Mouse (Mus musculus) heart, embryonic 12.5 days (tissue): ENCODE measurements around the gene Lmbrd2. TPM values are rescaled to one million over a fixed set of nuclear protein-coding genes. Genes with fewer than 3 reads are reported as not detected.
"Not testable (repeated sequence)": the region's sequence is repeated elsewhere in the genome, so short reads cannot be mapped to it uniquely, and the experiment has no call there.

Source experiments
- ATAC-seq: fragments of 200-750 bp; cut with Nextera tagmentation; 2 replicates; pipeline ENCODE4 v1.8.0; 2017; ENCODE audit warnings: moderate TSS enrichment, moderate library complexity; ENCODE audit not compliant: insufficient number of reproducible peaks, low FRiP score
- H3K27ac ChIP-seq: fragments of 300-500 bp; sonication (generic); 2 replicates; pipeline ENCODE4 v1.5.1; 2016; ENCODE audit warnings: mild to moderate bottlenecking, moderate library complexity; ENCODE audit not compliant: poor library complexity, severe bottlenecking
- H3K27me3 ChIP-seq: fragments of 300-500 bp; sonication (generic); replicated peaks from 2 replicates; pipeline ENCODE4 v1.6.1; 2016; ENCODE audit warnings: mild to moderate bottlenecking, moderate library complexity
- H3K36me3 ChIP-seq: fragments of 300-500 bp; sonication (generic); 2 replicates; pipeline ENCODE4 v1.6.1; 2016; ENCODE audit warnings: mild to moderate bottlenecking, moderate library complexity
- H3K4me1 ChIP-seq: fragments of 300-500 bp; sonication (generic); replicated peaks from 2 replicates; pipeline ENCODE4 v1.6.1; 2016; ENCODE audit warnings: mild to moderate bottlenecking
- H3K4me2 ChIP-seq: fragments of 300-500 bp; sonication (generic); 2 replicates; pipeline ENCODE4 v1.6.1; 2016; ENCODE audit warnings: mild to moderate bottlenecking, moderate library complexity
- H3K4me3 ChIP-seq: fragments of 300-500 bp; sonication (generic); 2 replicates; pipeline ENCODE4 v1.5.1; 2016; ENCODE audit warnings: mild to moderate bottlenecking
- H3K9ac ChIP-seq: fragments of 300-500 bp; sonication (generic); 2 replicates; pipeline ENCODE4 v1.6.1; 2016; ENCODE audit warnings: mild to moderate bottlenecking, moderate library complexity
- H3K9me3 ChIP-seq: fragments of 300-500 bp; sonication (generic); replicated peaks from 2 replicates; pipeline ENCODE4 v1.6.1; 2016; ENCODE audit warnings: mild to moderate bottlenecking, moderate library complexity
- WGBS: fragments of 180-500 bp; shearing (Covaris S2); methylation state at CpG from one replicate; pipeline ENCODE4 v1.1.7; 2016; 5-methylcytosine and 5-hydroxymethylcytosine counted together
- polyA plus RNA-seq: library from polyadenylated mRNA; unstranded; fragments of >200 nt; fragmentation: Nextera tagmentation; extraction: Ambion mirVana; gene quantifications from 2 replicates; pipeline ENCODE4 v1.2.1, GENCODE M21; 2016

Lmbrd2 gene
- polyA plus RNA-seq, 1 experiment from 2014 or later: 2.1 TPM

DNA sequence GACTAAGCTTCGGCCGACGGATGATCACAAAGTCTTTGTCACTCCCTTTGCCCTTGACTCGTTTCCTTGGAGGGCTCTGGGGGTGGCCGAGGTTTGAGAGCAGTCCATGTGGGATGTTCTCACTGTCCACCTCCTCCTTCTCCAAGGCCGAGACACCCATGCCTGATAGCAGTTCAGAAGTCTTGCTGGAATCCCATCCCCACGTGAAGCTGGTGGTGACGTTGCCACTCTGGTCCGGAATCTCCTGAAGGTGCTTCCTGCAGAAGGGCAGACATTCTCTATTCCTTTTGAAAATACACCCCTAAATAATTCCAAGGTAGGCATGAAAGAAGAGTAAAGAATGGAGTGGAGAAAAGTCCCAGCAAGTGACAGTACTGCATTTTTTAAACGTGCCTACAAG, 903 bp upstream of the Lmbrd2 start:
- Histone ChIP-seq H3K27ac (peak overlapping the region; percentile 77; the same call in 1 of the 2 replicates), H3K4me1 (peaks cover 24% of the 10 kb centered on the region), H3K27me3 (no peaks in the 10 kb centered on the region), H3K4me3 (peak overlapping the region; percentile 74), H3K9me3 (no peaks in the 10 kb centered on the region), H3K4me2 (peak overlapping the region; percentile 76), H3K36me3 (peaks cover 38% of the 10 kb centered on the region), H3K9ac (peak overlapping the region; percentile 78)
- ATAC-seq: no peak
- WGBS: 20% methylated on average over 10 of the region's 10 CpGs

GRCm38 (mm10) chr15:9140684-9141171, 378 bp downstream of the Lmbrd2 start:
- peak; percentile 75 for ATAC-seq
- peaks cover 19% of the 10 kb centered on the region for H3K4me1 ChIP-seq
- H3K36me3 ChIP-seq: peaks cover 31% of the 10 kb centered on the region
- peak overlapping the region; percentile 78 for H3K9ac ChIP-seq
- under 1% methylated on average over 35 of the region's 37 CpGs for WGBS
- H3K27ac ChIP-seq: peak overlapping the region; percentile 69
- peak overlapping the region; percentile 74 for H3K4me3 ChIP-seq
- no peaks in the 10 kb centered on the region for H3K27me3 ChIP-seq
- H3K9me3 ChIP-seq: no peaks in the 10 kb centered on the region
- H3K4me2 ChIP-seq: peak overlapping the region; percentile 76

DNA sequence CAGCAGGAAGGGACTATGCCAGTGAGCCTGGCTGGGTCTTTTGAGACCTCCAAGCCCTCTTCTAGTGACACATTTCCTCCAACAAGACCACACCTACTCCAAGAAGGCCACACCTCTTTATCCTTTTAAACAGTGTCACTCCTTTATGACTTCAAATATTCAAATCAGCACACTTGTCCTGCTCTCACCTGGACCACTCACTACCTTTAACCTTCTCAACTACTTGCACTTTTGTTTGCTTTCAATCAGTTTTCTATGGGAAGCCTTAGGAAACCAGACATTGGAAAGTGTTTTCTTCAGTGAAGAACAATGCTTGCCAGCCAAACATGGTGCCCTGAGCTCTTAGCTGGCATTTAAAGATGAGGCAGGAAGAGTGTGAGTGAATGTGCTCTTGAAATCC, 15.0 kb downstream of the Lmbrd2 start, which contains the start of gene Skp2:
Gene Skp2 (minus strand): TSS at position 101 of the 400 bp plus-strand sequence.
- no peaks in the 10 kb centered on the region for H3K27me3 ChIP-seq
- H3K4me1 ChIP-seq: no peaks in the 10 kb centered on the region
- H3K27ac ChIP-seq: no peak within 1 kb of the TSS
- H3K4me3 ChIP-seq: no peak within 1 kb of the TSS
- H3K36me3 ChIP-seq: peaks cover 39% of the 10 kb centered on the region
- no peak within 1 kb of the TSS for H3K4me2 ChIP-seq
- no peaks in the 10 kb centered on the region for H3K9me3 ChIP-seq
- ATAC-seq: no peak
- H3K9ac ChIP-seq: no peak within 1 kb of the TSS

DNA sequence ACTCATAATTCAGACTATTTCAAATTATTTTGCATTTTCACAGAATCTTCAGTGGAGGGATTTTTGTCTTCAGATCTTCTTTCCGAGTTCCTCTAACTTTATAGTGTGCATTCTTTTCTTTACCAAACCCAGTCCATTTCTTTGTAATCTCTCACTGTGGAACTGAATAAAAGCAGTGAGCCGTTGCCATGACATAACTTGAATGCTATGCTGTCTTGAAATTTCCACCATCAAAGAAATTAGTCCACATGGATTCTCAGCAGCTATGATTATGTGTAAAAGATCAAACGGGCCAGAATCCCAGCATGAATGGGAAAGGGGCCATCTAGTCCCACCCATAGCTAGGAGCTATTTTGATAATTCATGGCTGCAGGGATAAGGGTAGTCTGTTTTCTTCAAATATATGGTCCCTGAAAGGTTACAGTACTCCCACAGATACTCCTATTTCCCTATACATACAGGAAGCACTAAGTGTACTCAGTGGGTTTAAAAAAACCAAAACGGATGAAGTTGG, 22.3 kb downstream of the Lmbrd2 start:
- no peak for ATAC-seq
- Histone ChIP-seq H3K9me3 (no peaks in the 10 kb centered on the region), H3K4me1 (no peaks in the 10 kb centered on the region), H3K27me3 (no peaks in the 10 kb centered on the region), H3K36me3 (peaks cover 36% of the 10 kb centered on the region), H3K9ac (no peak overlapping the region), H3K4me2 (no peak overlapping the region), H3K4me3 (no peak overlapping the region), H3K27ac (no peak overlapping the region)
- WGBS: 79% methylated on average over 4 of the region's 4 CpGs

- Histone ChIP-seq H3K9ac (no peak overlapping the region), H3K4me2 (no peak overlapping the region), H3K27ac (no peak overlapping the region), H3K27me3 (no peaks in the 10 kb centered on the region), H3K4me3 (no peak overlapping the region), H3K36me3 (peaks cover 47% of the 10 kb centered on the region), H3K4me1 (no peaks in the 10 kb centered on the region), H3K9me3 (no peaks in the 10 kb centered on the region)
- ATAC-seq: no peak
- 63% methylated on average over 6 of the region's 6 CpGs for WGBS
These were observed 23.8 kb downstream of the Lmbrd2 start for GRCm38 (mm10) chr15:9164125-9164524.

- H3K9me3 ChIP-seq: no peaks in the 10 kb centered on the region
- H3K36me3 ChIP-seq: peaks cover 23% of the 10 kb centered on the region
- H3K27ac ChIP-seq: no peak overlapping the region
- ATAC-seq: no peak
- no peaks in the 10 kb centered on the region for H3K4me1 ChIP-seq
- no peaks in the 10 kb centered on the region for H3K27me3 ChIP-seq
- H3K9ac ChIP-seq: no peak overlapping the region
- H3K4me2 ChIP-seq: no peak overlapping the region
- no peak overlapping the region for H3K4me3 ChIP-seq
- 87% methylated on average over 3 of the region's 3 CpGs for WGBS
These were observed 36.7 kb downstream of the Lmbrd2 start for GRCm38 (mm10) chr15:9177038-9177437.

DNA sequence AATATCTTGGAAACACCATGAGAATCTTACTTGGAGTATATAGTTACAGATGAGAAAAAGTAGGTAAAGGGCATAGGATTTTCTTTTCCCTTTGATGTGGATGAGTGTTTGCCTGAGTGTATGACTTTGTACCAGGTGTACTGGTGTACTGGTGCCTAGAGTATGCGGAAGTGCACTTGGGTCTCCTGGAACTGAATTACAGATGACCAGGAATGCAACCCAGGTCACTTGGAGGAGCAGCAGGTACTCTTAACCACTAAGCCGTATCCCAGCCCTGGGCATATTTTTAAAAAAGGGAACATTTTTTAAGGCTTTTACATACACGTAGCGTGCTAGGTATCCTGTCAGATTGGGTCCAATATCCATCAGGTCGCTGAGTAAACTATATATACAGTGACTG, 43.6 kb downstream of the Lmbrd2 start:
- no peak for ATAC-seq
- 91% methylated on average over 5 of the region's 5 CpGs for WGBS
- H3K9ac ChIP-seq: no peak overlapping the region

DNA sequence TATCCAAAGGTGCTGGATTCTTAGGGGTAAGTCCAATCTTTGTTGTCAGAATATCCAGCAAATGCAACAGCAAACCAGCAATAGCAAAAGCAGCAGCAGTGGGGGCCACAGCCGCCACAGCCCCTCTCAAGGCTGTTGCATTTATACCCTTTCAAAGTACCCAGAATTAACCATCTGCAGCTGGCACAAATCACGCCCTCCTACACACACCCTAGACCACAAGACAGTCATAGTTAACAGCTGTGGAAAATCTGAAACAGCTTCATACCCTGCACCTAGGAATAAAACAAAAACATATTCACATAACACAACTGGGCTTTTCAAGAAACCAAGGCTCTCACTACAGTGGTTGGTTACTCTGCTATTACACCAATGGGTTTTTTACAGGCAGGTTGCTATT, 49.4 kb downstream of the Lmbrd2 start:
- H3K4me2 ChIP-seq: no peak overlapping the region
- no peak for ATAC-seq

More for the DNA sequence above, 43.6 kb downstream of the Lmbrd2 start:
- Histone ChIP-seq H3K27ac (no peak overlapping the region), H3K27me3 (no peaks in the 10 kb centered on the region), H3K4me3 (no peak overlapping the region), H3K4me1 (no peaks in the 10 kb centered on the region), H3K36me3 (peaks cover 35% of the 10 kb centered on the region), H3K9me3 (no peaks in the 10 kb centered on the region), H3K4me2 (no peak overlapping the region)

DNA sequence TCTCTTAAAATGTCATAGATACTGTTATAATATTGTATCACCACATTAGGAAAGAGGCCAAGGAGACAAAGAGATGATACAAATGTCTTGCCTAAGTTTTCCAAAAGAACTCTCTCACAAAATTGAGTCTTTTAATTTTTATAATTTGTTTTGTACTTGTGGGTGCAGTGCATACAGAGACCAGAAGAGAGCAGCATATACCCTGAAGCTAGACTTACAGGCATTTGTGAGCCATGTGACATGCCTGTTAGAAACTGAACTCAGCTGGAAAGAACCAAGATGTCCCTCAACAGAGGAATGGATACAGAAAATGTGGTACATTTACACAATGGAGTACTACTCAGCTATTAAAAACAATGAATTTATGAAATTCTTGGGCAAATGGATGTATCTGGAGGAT, 52.3 kb downstream of the Lmbrd2 start:
- not testable (repeated sequence) for H3K4me1 ChIP-seq, H3K4me3 ChIP-seq, H3K27ac ChIP-seq, H3K9ac ChIP-seq, H3K4me2 ChIP-seq, ATAC-seq, H3K9me3 ChIP-seq, H3K27me3 ChIP-seq
- H3K36me3 ChIP-seq: peaks cover 28% of the 10 kb centered on the region

More for the DNA sequence above, 49.4 kb downstream of the Lmbrd2 start:
- Histone ChIP-seq H3K36me3 (peaks cover 38% of the 10 kb centered on the region), H3K4me3 (no peak overlapping the region), H3K9me3 (no peaks in the 10 kb centered on the region), H3K9ac (no peak overlapping the region), H3K4me1 (no peaks in the 10 kb centered on the region), H3K27me3 (no peaks in the 10 kb centered on the region), H3K27ac (no peak overlapping the region)
- WGBS: 91% methylated on average over 2 of the region's 2 CpGs

DNA sequence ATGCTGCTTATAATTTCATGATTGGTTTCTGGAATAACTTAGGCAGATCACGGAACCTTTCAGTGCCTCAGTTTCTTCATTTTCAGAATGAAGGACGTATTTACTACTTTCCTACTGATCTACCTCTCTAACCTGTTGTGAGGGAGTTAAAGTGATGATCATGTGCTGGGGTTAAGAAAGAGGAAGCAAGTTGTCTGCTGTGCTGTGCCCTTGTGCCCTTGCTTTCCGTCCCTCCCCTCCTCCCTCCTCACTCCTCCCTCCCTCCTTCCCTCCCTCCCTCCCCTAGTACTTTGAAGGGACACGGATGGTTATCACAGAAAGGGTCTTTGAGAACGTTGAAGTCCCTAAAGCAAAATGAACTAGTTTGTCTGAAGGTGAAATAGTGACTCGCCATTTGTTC, 58.1 kb downstream of the Lmbrd2 start:
- H3K9me3 ChIP-seq: no peaks in the 10 kb centered on the region
- no peaks in the 10 kb centered on the region for H3K4me1 ChIP-seq
- H3K36me3 ChIP-seq: peaks cover 10% of the 10 kb centered on the region
- no peak for ATAC-seq
- no peak overlapping the region for H3K4me2 ChIP-seq
- no peaks in the 10 kb centered on the region for H3K27me3 ChIP-seq
- H3K9ac ChIP-seq: no peak overlapping the region
- no peak overlapping the region for H3K4me3 ChIP-seq
- 48% methylated on average over 6 of the region's 6 CpGs for WGBS
- H3K27ac ChIP-seq: no peak overlapping the region

DNA sequence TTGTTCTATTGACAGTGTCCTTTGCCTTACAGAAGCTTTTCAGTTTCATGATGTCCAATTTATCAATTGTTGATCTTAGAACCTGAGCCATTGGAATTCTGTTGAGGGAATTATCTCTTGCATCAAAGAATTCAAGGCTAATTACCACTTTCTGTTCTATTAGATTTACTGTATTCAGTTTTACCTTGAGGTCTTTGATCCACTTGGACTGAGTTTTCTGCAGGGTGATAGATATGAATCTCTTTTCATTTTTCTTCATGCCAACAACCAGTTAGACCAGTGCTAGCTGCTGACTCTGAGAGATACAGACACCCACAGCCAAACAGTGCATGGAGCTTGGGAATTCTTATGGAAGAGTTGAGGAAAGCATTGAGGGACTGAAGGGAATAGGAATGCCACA, 71.5 kb downstream of the Lmbrd2 start:
- no peak overlapping the region for H3K4me3 ChIP-seq
- H3K27ac ChIP-seq: no peak overlapping the region
- H3K9me3 ChIP-seq: no peaks in the 10 kb centered on the region
- ATAC-seq: no peak
- H3K4me1 ChIP-seq: no peaks in the 10 kb centered on the region
- no peaks in the 10 kb centered on the region for H3K27me3 ChIP-seq
- H3K36me3 ChIP-seq: no peaks in the 10 kb centered on the region
- no peak overlapping the region for H3K4me2 ChIP-seq
- no peak overlapping the region for H3K9ac ChIP-seq

- ATAC-seq, H3K9me3 ChIP-seq, H3K4me2 ChIP-seq, H3K9ac ChIP-seq, H3K36me3 ChIP-seq, H3K4me3 ChIP-seq, H3K27me3 ChIP-seq, H3K27ac ChIP-seq, H3K4me1 ChIP-seq: not testable (repeated sequence)
- WGBS: 58% methylated on average over 3 of the region's 3 CpGs
These were observed 72.7 kb downstream of the Lmbrd2 start for GRCm38 (mm10) chr15:9213026-9213425.
